Comparison of ENCODE assay signal across 8 mouse cellular contexts in genomic region chr1:95451755-95452154, GRCm38 (mm10).
DNase-seq lines count a peak whose midpoint lies in the region; ATAC-seq and TF ChIP-seq lines count a peak whose summit lies in the region.
"Not testable (repeated sequence)": the region's sequence is repeated elsewhere in the genome, so short reads cannot be mapped to it uniquely, and the experiment has no call there.

No protein-coding gene starts in this region.

- TF ChIP-seq CTCF in Patski (IDR thresholded peaks at IDR 0.05); lung, adult 2 months (IDR thresholded peaks at IDR 0.05; ENCODE audit: insufficient read depth, low read length): not testable (repeated sequence)

- CTCF ChIA-PET in Patski (lab: Charles Lee): not testable (repeated sequence)

- not testable (repeated sequence) for H3K4me3 ChIP-seq in hindbrain, embryonic 10.5 days; lung, adult 2 months (replicated peaks; ENCODE audit: extremely low read depth, low read depth, low read length)

- 77% methylated on average over 6 of the region's 6 CpGs for WGBS in hindbrain, embryonic 10.5 days
- 75% methylated on average over 6 of the region's 6 CpGs for WGBS in lung, adult 2 months

- DNase-seq in Patski (ENCODE audit: low read depth, low spot score): peak; percentile 55
- DNase-seq in cerebellum, postnatal 10 days: peak; percentile 76
- DNase-seq in frontal cortex, postnatal 10 days (ENCODE audit: low spot score in 2 of 2): peak; percentile 22 to 57
- DNase-seq in hindbrain, embryonic 10.5 days (ENCODE audit: low spot score): peak; percentile 87
- DNase-seq in layer of hippocampus, adult 9-10 months (ENCODE audit: low spot score): peak; percentile 37
- peak; percentile 12 for DNase-seq in lung, adult 2 months
- DNase-seq in ovary, postnatal 14 days (ENCODE audit: low spot score): peak; percentile 24
- DNase-seq in thymus, postnatal 10 days (ENCODE audit: low spot score in 2 of 2): peak; percentile 77 to 86

- not testable (repeated sequence) for H3K27ac ChIP-seq in hindbrain, embryonic 10.5 days

- H3K4me1 ChIP-seq in hindbrain, embryonic 10.5 days (replicated peaks); lung, adult 2 months (ENCODE audit: control insufficient read depth, insufficient read depth, low read length): not testable (repeated sequence)

- POLR2A ChIA-PET in Patski (lab: Charles Lee): not testable (repeated sequence)

- not testable (repeated sequence) for TF ChIP-seq POLR2A in lung, adult 2 months (IDR thresholded peaks at IDR 0.05; ENCODE audit: borderline replicate concordance, extremely low read depth, low read depth, low read length)

- H3K36me3 ChIP-seq in hindbrain, embryonic 10.5 days: not testable (repeated sequence)

- H3K9me3 ChIP-seq in hindbrain, embryonic 10.5 days: not testable (repeated sequence)

- peak; percentile 71 for ATAC-seq in Patski

- H3K27me3 ChIP-seq in Patski; hindbrain, embryonic 10.5 days (ENCODE audit: insufficient read depth, poor library complexity, severe bottlenecking): not testable (repeated sequence)

- in situ Hi-C loops in Patski (cut with MboI; ENCODE audit: low pct_unique_long_range_greater_than_20kb): not testable (repeated sequence)

Comparison
In these comparisons a context has a peak if more than half of its experiments do, and no peak if none do; other contexts are left out.
1. DNase-seq: peak in every context shown above with its lines; median percentile 87 in hindbrain, embryonic 10.5 days; 82 in thymus, postnatal 10 days; 76 in cerebellum, postnatal 10 days; 55 in Patski; 40 in frontal cortex, postnatal 10 days; 37 in layer of hippocampus, adult 9-10 months; 24 in ovary, postnatal 14 days; 12 in lung, adult 2 months.